Mouse (Mus musculus): Measurements from ENCODE around the gene Glipr1l3.
A peak's percentile ranks its signal among the peaks of the same experiment; 100 is the strongest.

DNA sequence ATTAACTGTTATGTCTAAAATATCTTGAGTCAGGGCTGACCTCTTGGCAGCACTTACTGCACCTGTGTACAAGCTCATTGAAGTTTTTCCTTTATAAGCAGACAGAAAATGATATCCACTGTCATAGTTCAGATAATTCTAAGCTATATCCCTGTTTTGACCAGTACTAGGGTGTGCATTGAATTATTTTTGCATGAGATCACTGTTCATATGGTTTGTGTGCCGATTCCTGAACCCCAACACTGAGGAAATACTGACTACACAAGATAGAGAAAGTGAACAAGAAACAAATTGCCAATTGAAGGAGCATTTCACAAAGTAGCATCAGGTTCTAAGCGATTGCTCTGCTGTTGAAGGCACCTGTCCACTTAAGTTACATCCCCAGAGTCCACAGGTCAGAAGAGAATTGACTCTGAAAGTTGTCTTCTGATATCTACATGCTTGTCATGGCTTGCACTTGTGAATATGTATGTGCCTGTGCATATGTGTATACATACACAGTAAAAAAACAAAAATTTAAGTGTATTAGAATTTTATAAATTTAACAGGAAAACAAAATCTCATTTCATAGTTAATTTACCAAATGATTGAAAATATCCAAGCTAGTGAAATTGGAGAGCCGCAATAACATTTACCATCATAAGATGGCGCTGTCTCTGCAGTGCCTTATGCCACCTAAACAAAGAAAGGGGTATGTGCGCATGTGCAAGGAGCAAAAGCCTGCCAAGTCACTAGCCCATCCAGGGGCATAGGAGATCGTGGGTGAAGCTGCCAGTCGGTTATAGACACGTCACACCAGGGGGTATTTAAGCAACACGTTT, 21.9 kb downstream of the Glipr1l3 start:
- peak; percentile 61 for TF ChIP-seq CTCF (IDR thresholded peaks at IDR 0.05; ENCODE audit: low read depth)
- no peak for TF ChIP-seq EP300 (IDR thresholded peaks at IDR 0.05; ENCODE audit: low read depth)
